Mouse (Mus musculus) heart, adult 2 months (tissue): Measurements from ENCODE around the gene Mmachc.

Source experiments
- EP300 ChIP-seq: fragments of 200-500 bp; IDR thresholded peaks from 2 replicates; pipeline ENCODE4 v1.6.1; 2011; ENCODE audit warnings: low read depth, low read length, control low read depth; ENCODE audit not compliant: insufficient read depth
- POLR2A ChIP-seq: fragments of 200-500 bp; IDR thresholded peaks from 2 replicates; pipeline ENCODE4 v1.6.1; 2011; ENCODE audit warnings: mild to moderate bottlenecking, low read depth, low read length, control low read depth; ENCODE audit not compliant: insufficient read depth

GRCm38 (mm10) chr4:116657971-116658370 is 50.2 kb downstream of the Mmachc start:
- no peak for TF ChIP-seq POLR2A
- no peak for TF ChIP-seq EP300
